Mouse (Mus musculus) liver, embryonic 14.5 days (tissue): ENCODE data around the gene E130116L18Rik.

Source experiments
- CTCF ChIP-seq: IDR thresholded peaks from 2 replicates; pipeline ENCODE4 v1.5.1; 2016; ENCODE audit warnings: antibody characterized with exemption, low read depth, control low read depth
- EP300 ChIP-seq: IDR thresholded peaks from 2 replicates; pipeline ENCODE4 v1.6.1; 2016; ENCODE audit warnings: antibody characterized with exemption, low read depth

GRCm38 (mm10) chr5:25187727-25188126, 35.2 kb downstream of the E130116L18Rik start:
- no peak for TF ChIP-seq CTCF
- no peak for TF ChIP-seq EP300
